Mouse (Mus musculus): ENCODE measurements around the gene Cpa4. TPM values are rescaled to one million over a fixed set of nuclear protein-coding genes. Genes with fewer than 3 reads are reported as not detected.

The Cpa4 gene
- total RNA-seq, 2 experiments from 2014 or later = 0.15 to 0.16 TPM

GRCm38 (mm10) chr6:30579961-30580840, 12.0 kb downstream of the Cpa4 start:
- intact Hi-C loops (cut with DNase I) = no loop called here
- DNase-seq (ENCODE audit: extremely low spot score in 1 of 2, low spot score in 2 of 2) = no peak

GRCm38 (mm10) chr6:30580841-30581176, 12.6 kb downstream of the Cpa4 start:
- DNase-seq (ENCODE audit: extremely low spot score in 1 of 2, low spot score in 2 of 2) = no peak
- intact Hi-C loops (cut with DNase I) = no loop called here

GRCm38 (mm10) chr6:30586886-30587442, 18.8 kb downstream of the Cpa4 start:
- intact Hi-C loops (cut with DNase I) = no loop called here
- no peak for DNase-seq (ENCODE audit: extremely low spot score in 1 of 2, low spot score in 2 of 2)

- no peak for DNase-seq (ENCODE audit: extremely low spot score in 1 of 2, low spot score in 2 of 2)
- intact Hi-C loops (cut with DNase I) = no loop called here
Measured at GRCm38 (mm10) chr6:30589819-30590218, 21.6 kb downstream of the Cpa4 start.

- no peak for DNase-seq (ENCODE audit: extremely low spot score in 1 of 2, low spot score in 2 of 2)
- intact Hi-C loops (cut with DNase I) = no loop called here
Measured at GRCm38 (mm10) chr6:30591851-30592404, 23.8 kb downstream of the Cpa4 start.

- DNase-seq (ENCODE audit: extremely low spot score in 1 of 2, low spot score in 2 of 2) = no peak
- intact Hi-C loops (cut with DNase I) = no loop called here
Measured at GRCm38 (mm10) chr6:30592417-30592974, 24.3 kb downstream of the Cpa4 start.

GRCm38 (mm10) chr6:30594364-30594763, 26.2 kb downstream of the Cpa4 start:
- no peak for DNase-seq (ENCODE audit: extremely low spot score in 1 of 2, low spot score in 2 of 2)
- intact Hi-C loops (cut with DNase I) = no loop called here

- no peak for DNase-seq (ENCODE audit: extremely low spot score in 1 of 2, low spot score in 2 of 2)
Measured at GRCm38 (mm10) chr6:30596230-30596898, 28.2 kb downstream of the Cpa4 start.

GRCm38 (mm10) chr6:30600033-30600432, 31.9 kb downstream of the Cpa4 start:
- intact Hi-C loops (cut with DNase I) = no loop called here
- no peak for DNase-seq (ENCODE audit: extremely low spot score in 1 of 2, low spot score in 2 of 2)

More at GRCm38 (mm10) chr6:30596230-30596898, 28.2 kb downstream of the Cpa4 start:
- intact Hi-C loops (cut with DNase I) = no loop called here

GRCm38 (mm10) chr6:30600995-30601394, 32.8 kb downstream of the Cpa4 start:
- intact Hi-C loops (cut with DNase I) = no loop called here
- no peak for DNase-seq (ENCODE audit: extremely low spot score in 1 of 2, low spot score in 2 of 2)

- intact Hi-C loops (cut with DNase I) = no loop called here
- DNase-seq (ENCODE audit: extremely low spot score in 1 of 2, low spot score in 2 of 2) = no peak
Measured at GRCm38 (mm10) chr6:30604342-30604867, 36.2 kb downstream of the Cpa4 start.

- no peak for DNase-seq (ENCODE audit: extremely low spot score in 1 of 2, low spot score in 2 of 2)
- intact Hi-C loops (cut with DNase I) = no loop called here
Measured at GRCm38 (mm10) chr6:30605111-30605510, 36.9 kb downstream of the Cpa4 start.

GRCm38 (mm10) chr6:30605672-30606071, 37.5 kb downstream of the Cpa4 start:
- DNase-seq (ENCODE audit: extremely low spot score in 1 of 2, low spot score in 2 of 2) = no peak
- intact Hi-C loops (cut with DNase I) = no loop called here

GRCm38 (mm10) chr6:30610710-30611109, 42.5 kb downstream of the Cpa4 start, which contains the start of gene Cpa5:
Cpa5 (plus strand) TSS chr6:30611010.
- no peak for DNase-seq (ENCODE audit: extremely low spot score in 1 of 2, low spot score in 2 of 2)
- intact Hi-C loops (cut with DNase I) = no loop called here

- no peak for DNase-seq (ENCODE audit: extremely low spot score in 1 of 2, low spot score in 2 of 2)
- intact Hi-C loops (cut with DNase I) = no loop called here
Measured at GRCm38 (mm10) chr6:30611212-30611611, 43.0 kb downstream of the Cpa4 start.

- no peak for DNase-seq (ENCODE audit: extremely low spot score in 1 of 2, low spot score in 2 of 2)
- intact Hi-C loops (cut with DNase I) = no loop called here
Measured at GRCm38 (mm10) chr6:30614251-30614650, 46.1 kb downstream of the Cpa4 start.

GRCm38 (mm10) chr6:30615741-30616140, 47.6 kb downstream of the Cpa4 start:
- intact Hi-C loops (cut with DNase I) = no loop called here
- no peak for DNase-seq (ENCODE audit: extremely low spot score in 1 of 2, low spot score in 2 of 2)

GRCm38 (mm10) chr6:30616491-30616941, 48.3 kb downstream of the Cpa4 start:
- DNase-seq (ENCODE audit: extremely low spot score in 1 of 2, low spot score in 2 of 2) = no peak
- intact Hi-C loops (cut with DNase I) = no loop called here
